Mouse (Mus musculus): ENCODE data around the gene Ppp1cc.

GRCm38 (mm10) chr5:122148107-122148506 lies 10.0 kb upstream of the Ppp1cc start:
- TF ChIP-seq CTCF (IDR thresholded peaks at IDR 0.05; ENCODE audit: low read depth, low read length) (no peak), POLR2A (IDR thresholded peaks at IDR 0.05; ENCODE audit: insufficient read depth, low read length) (no peak), EP300 (IDR thresholded peaks at IDR 0.05; ENCODE audit: insufficient read depth, low read depth, low read length) (peak; percentile 93)
